Comparison of ENCODE assay signal across 31 mouse cellular contexts in genomic region chr5:87572781-87573180, GRCm38 (mm10). TPM values are rescaled to one million over a fixed set of nuclear protein-coding genes. Genes with fewer than 3 reads are reported as not detected.
DNase-seq lines count a peak whose midpoint lies in the region; ATAC-seq and TF ChIP-seq lines count a peak whose summit lies in the region.
"Had no signal": no experiment of that assay in that cellular context is flagged by ENCODE, and none has a peak within 500 bp of the region (broad histone marks: within the 10 kb centered on the region; RNA-seq: fewer than 3 reads in every experiment).

No protein-coding gene starts in this region.

- 75% methylated on average over 6 of the region's 6 CpGs for WGBS in kidney, embryonic 14.5 days
- WGBS in liver, adult 2 months = 29% methylated on average over 6 of the region's 6 CpGs
- 28% methylated on average over 6 of the region's 6 CpGs for WGBS in small intestine, adult 2 months

- no peaks in the 10 kb centered on the region for H3K79me2 ChIP-seq in liver, adult 2 months (ENCODE audit: control insufficient read depth, insufficient read depth, low read length)

- no peak for ATAC-seq in kidney, embryonic 14.5 days (ENCODE audit: low FRiP score, low TSS enrichment)
- ATAC-seq: forebrain, embryonic 15.5 days; hindbrain, postnatal 0 days; Patski had no signal

- no peak for TF ChIP-seq CTCF in liver, adult 2 months (IDR thresholded peaks at IDR 0.05; ENCODE audit: low read depth, low read length)
- TF ChIP-seq CTCF in small intestine, adult 2 months (IDR thresholded peaks at IDR 0.05; ENCODE audit: extremely low read depth, insufficient read length, insufficient replicate concordance, low read depth, low read length) = no peak

- no peaks in the 10 kb centered on the region for H3K4me1 ChIP-seq in kidney, embryonic 14.5 days (ENCODE audit: control insufficient read depth, insufficient read depth, low read length)
- peaks cover 10% of the 10 kb centered on the region; the same call in 1 of the 2 replicates for H3K4me1 ChIP-seq in liver, adult 2 months (ENCODE audit: control insufficient read depth, insufficient read depth, low read length)
- peaks cover 2% of the 10 kb centered on the region; the same call in 1 of the 2 replicates for H3K4me1 ChIP-seq in small intestine, adult 2 months (ENCODE audit: control insufficient read depth, insufficient read depth, insufficient read length, low read length)
- H3K4me1 ChIP-seq: forebrain, embryonic 12.5 days; forebrain, embryonic 15.5 days; heart, embryonic 12.5 days; heart, embryonic 15.5 days had no signal

- no peak overlapping the region for H3K4me2 ChIP-seq in kidney, embryonic 14.5 days (replicated peaks; ENCODE audit: low read depth, low read length)
- H3K4me2 ChIP-seq: forebrain, embryonic 12.5 days; forebrain, embryonic 15.5 days; heart, embryonic 12.5 days; heart, embryonic 15.5 days; hindbrain, embryonic 14.5 days had no signal

- peak; percentile 10 for DNase-seq in gastrocnemius, adult 18-20 months (ENCODE audit: low spot score)
- DNase-seq in gastrocnemius, postnatal 36 days = no peak
- DNase-seq in kidney, postnatal 14 days = no peak
- DNase-seq in liver, adult 2 months (ENCODE audit: extremely low read depth, low read depth, low spot score) = peak; percentile 94
- no peak for DNase-seq in liver
- DNase-seq: adrenal gland, postnatal 10 days; adrenal gland, postnatal 36 days; B cell, adult 2 months; cerebellum, adult 18-20 months; cerebellum, adult 9-10 months; cerebellum, postnatal 14 days; gastrocnemius, postnatal 10 days; heart, adult 18-20 months; heart, postnatal 10 days; heart, postnatal 4 days had no signal

- H3K36me3 ChIP-seq in kidney, embryonic 14.5 days (ENCODE audit: control insufficient read depth, insufficient read depth, low read length) = no peaks in the 10 kb centered on the region
- H3K36me3 ChIP-seq in liver, adult 2 months (ENCODE audit: control insufficient read depth, insufficient read depth, low read length) = no peaks in the 10 kb centered on the region
- no peaks in the 10 kb centered on the region for H3K36me3 ChIP-seq in small intestine, adult 2 months (ENCODE audit: control insufficient read depth, insufficient read depth, low read length)
- H3K36me3 ChIP-seq: embryonic facial prominence, embryonic 12.5 days; forebrain, embryonic 12.5 days; forebrain, embryonic 15.5 days; G1E; heart, embryonic 12.5 days; heart, embryonic 15.5 days had no signal

- no peak for TF ChIP-seq POLR2A in liver, adult 2 months (IDR thresholded peaks at IDR 0.05; ENCODE audit: extremely low read depth, insufficient read depth, low read length)
- no peak for TF ChIP-seq POLR2A in small intestine, adult 2 months (IDR thresholded peaks at IDR 0.05; ENCODE audit: low read depth, low read length)

- intact Hi-C loops in gastrocnemius, postnatal 36 days (cut with DNase I) = no loop called here

- H3K27me3 ChIP-seq in kidney, embryonic 14.5 days (ENCODE audit: control insufficient read depth, insufficient read depth, low read length) = no peaks in the 10 kb centered on the region
- no peaks in the 10 kb centered on the region for H3K27me3 ChIP-seq in liver, adult 2 months (ENCODE audit: control insufficient read depth, insufficient read depth, low read length)
- H3K27me3 ChIP-seq in small intestine, adult 2 months (ENCODE audit: control insufficient read depth, insufficient read depth, low read length) = no peaks in the 10 kb centered on the region
- H3K27me3 ChIP-seq: CH12.LX; embryonic facial prominence, embryonic 12.5 days; forebrain, embryonic 12.5 days; forebrain, embryonic 15.5 days; heart, embryonic 12.5 days; heart, embryonic 15.5 days; Patski had no signal

- H3K27ac ChIP-seq in kidney, embryonic 14.5 days (ENCODE audit: low read depth, low read length) = peak overlapping the region; percentile 9; the same call in 1 of the 2 replicates
- no peak overlapping the region for H3K27ac ChIP-seq in liver, adult 2 months (replicated peaks; ENCODE audit: insufficient read depth, low read depth, low read length)
- H3K27ac ChIP-seq in small intestine, adult 2 months (ENCODE audit: insufficient read depth, low read depth, low read length) = peak overlapping the region; percentile 57
- H3K27ac ChIP-seq: forebrain, embryonic 12.5 days; forebrain, embryonic 15.5 days; heart, embryonic 15.5 days; hindbrain, embryonic 14.5 days; hindbrain, postnatal 0 days had no signal

- H3K9ac ChIP-seq in kidney, embryonic 14.5 days (ENCODE audit: low read depth, low read length) = no peak overlapping the region
- no peak overlapping the region for H3K9ac ChIP-seq in liver, adult 2 months (ENCODE audit: low read depth, low read length)
- H3K9ac ChIP-seq: embryonic facial prominence, embryonic 12.5 days; forebrain, embryonic 12.5 days; forebrain, embryonic 15.5 days; heart, embryonic 12.5 days; heart, embryonic 15.5 days; hindbrain, embryonic 14.5 days had no signal

- no peak overlapping the region for H3K4me3 ChIP-seq in kidney, embryonic 14.5 days (ENCODE audit: low read length)
- no peak overlapping the region; the same call in 1 of the 2 replicates for H3K4me3 ChIP-seq in liver, adult 2 months (ENCODE audit: insufficient read depth, low read depth, low read length)
- H3K4me3 ChIP-seq in small intestine, adult 2 months (ENCODE audit: low read depth, low read length) = no peak overlapping the region
- H3K4me3 ChIP-seq: embryonic facial prominence, embryonic 12.5 days; erythroblast, embryonic 14.5 days; forebrain, embryonic 12.5 days; forebrain, embryonic 15.5 days; heart, embryonic 12.5 days; heart, embryonic 15.5 days had no signal

- H3K9me3 ChIP-seq in kidney, embryonic 14.5 days (ENCODE audit: control insufficient read depth, low read length) = no peaks in the 10 kb centered on the region
- H3K9me3 ChIP-seq: embryonic facial prominence, embryonic 12.5 days; forebrain, embryonic 12.5 days; forebrain, embryonic 15.5 days; G1E; heart, embryonic 12.5 days; heart, embryonic 15.5 days had no signal

RNA-seq across cellular contexts. Expression of gene Sult1d1, which starts 4.0 kb away (rescaled TPM):
- total RNA-seq in gastrocnemius, adult 18-20 months (2021) = not detected
- not detected for total RNA-seq in gastrocnemius, postnatal 36 days (2021)
- polyA plus RNA-seq in kidney, embryonic 14.5 days (2014; fragmentation: Nextera tagmentation; extraction: Ambion mirVana) = 16.7 and 31.0 TPM in 2 replicates
- 141 and 268 TPM in 2 replicates for total RNA-seq in liver, adult 2 months (2014; rRNA removed)
- 6.7 and 10.2 TPM in 2 replicates for polyA plus RNA-seq in liver, adult 2 months (2012; rRNA removed)
- 0.67 and 1.6 TPM in 2 replicates for polyA plus RNA-seq in small intestine, adult 2 months (2012; rRNA removed)
- total RNA-seq: adrenal gland, postnatal 36 days; CH12.LX; heart, postnatal 10 days; heart, postnatal 4 days; hindbrain, postnatal 0 days had no signal
- polyA plus RNA-seq: embryonic facial prominence, embryonic 12.5 days; erythroblast, embryonic 14.5 days; forebrain, embryonic 15.5 days; G1E; heart, embryonic 12.5 days; heart, embryonic 15.5 days; hindbrain, embryonic 11.5 days; hindbrain, embryonic 14.5 days; hindbrain, postnatal 0 days; Patski had no signal

RNA-seq across cellular contexts. Expression of gene Sult1e1, which starts 18.6 kb away (rescaled TPM):
- total RNA-seq in gastrocnemius, adult 18-20 months (2021) = not detected
- not detected for total RNA-seq in gastrocnemius, postnatal 36 days (2021)
- polyA plus RNA-seq in kidney, embryonic 14.5 days (2014; fragmentation: Nextera tagmentation; extraction: Ambion mirVana) = 1.2 and 1.4 TPM in 2 replicates
- total RNA-seq in liver, adult 2 months (2014; rRNA removed) = 0.09 and 0.20 TPM in 2 replicates
- 0.49 TPM in 1 of 2 replicates, not detected in the other for polyA plus RNA-seq in liver, adult 2 months (2012; rRNA removed)
- not detected in 2 replicates for polyA plus RNA-seq in small intestine, adult 2 months (2012; rRNA removed)
- total RNA-seq: CH12.LX; G1E; gastrocnemius, postnatal 10 days; gastrocnemius, postnatal 4 days; heart, postnatal 10 days; heart, postnatal 4 days; hindbrain, postnatal 0 days had no signal
- polyA plus RNA-seq: erythroblast, embryonic 14.5 days; forebrain, embryonic 15.5 days; G1E; heart, embryonic 12.5 days; heart, embryonic 15.5 days; hindbrain, embryonic 11.5 days; hindbrain, embryonic 14.5 days; hindbrain, postnatal 0 days; Patski had no signal

RNA-seq across cellular contexts. Expression of gene Sult1b1, which starts 34.8 kb away (rescaled TPM):
- total RNA-seq in gastrocnemius, adult 18-20 months (2021) = not detected
- total RNA-seq in gastrocnemius, postnatal 36 days (2021) = not detected
- 1.1 and 1.6 TPM in 2 replicates for polyA plus RNA-seq in kidney, embryonic 14.5 days (2014; fragmentation: Nextera tagmentation; extraction: Ambion mirVana)
- 21.9 and 36.1 TPM in 2 replicates for total RNA-seq in liver, adult 2 months (2014; rRNA removed)
- 1.9 and 3.7 TPM in 2 replicates for polyA plus RNA-seq in liver, adult 2 months (2012; rRNA removed)
- polyA plus RNA-seq in small intestine, adult 2 months (2012; rRNA removed) = 3.5 and 7.8 TPM in 2 replicates
- total RNA-seq: adrenal gland, adult 18-20 months; adrenal gland, postnatal 36 days; CH12.LX; gastrocnemius, postnatal 10 days; gastrocnemius, postnatal 4 days; heart, adult 18-20 months; heart, postnatal 10 days; heart, postnatal 4 days; hindbrain, postnatal 0 days had no signal
- polyA plus RNA-seq: erythroblast, embryonic 14.5 days; forebrain, embryonic 12.5 days; forebrain, embryonic 15.5 days; G1E; heart, embryonic 12.5 days; heart, embryonic 15.5 days; hindbrain, embryonic 14.5 days; hindbrain, postnatal 0 days; Patski had no signal

Comparison
In these comparisons a context has a peak if more than half of its experiments do, and no peak if none do; other contexts are left out.
1. DNase-seq: peak in gastrocnemius, adult 18-20 months (single experiment) and liver, adult 2 months (single experiment); none in gastrocnemius, postnatal 36 days (0 of 2), kidney, postnatal 14 days (single experiment) and liver (single experiment).
2. RNA of gene Sult1d1, which starts 4.0 kb away (total RNA-seq): 141 to 268 TPM in liver, adult 2 months; not detected in gastrocnemius, adult 18-20 months and not detected in gastrocnemius, postnatal 36 days; every median in the first group is over 100 times any median in the second.
3. RNA of gene Sult1b1, which starts 34.8 kb away (total RNA-seq): 21.9 to 36.1 TPM in liver, adult 2 months; not detected in gastrocnemius, adult 18-20 months and not detected in gastrocnemius, postnatal 36 days; every median in the first group is over 10 times any median in the second.